Mouse (Mus musculus) kidney, embryonic 14.5 days (tissue): ENCODE results near the gene Tnn. TPM values are rescaled to one million over a fixed set of nuclear protein-coding genes. Genes with fewer than 3 reads are reported as not detected.
A peak's percentile ranks its signal among the peaks of the same experiment; 100 is the strongest.

Experiments used
- ATAC-seq: fragments of 200-750 bp; cut with Nextera tagmentation; 2 replicates; pipeline ENCODE4 v1.8.0; 2017; ENCODE audit warnings: moderate number of reproducible peaks, mild to moderate bottlenecking, moderate TSS enrichment, moderate library complexity; ENCODE audit not compliant: low FRiP score, low TSS enrichment
- H3K27ac ChIP-seq: fragments of 300-500 bp; sonication (generic); 2 replicates; pipeline ENCODE4 v1.5.1; 2014; ENCODE audit warnings: low read depth, mild to moderate bottlenecking, low read length, moderate library complexity, mixed read lengths
- H3K27me3 ChIP-seq: fragments of 300-500 bp; sonication (generic); 2 replicates; pipeline ENCODE4 v1.6.1; 2014; ENCODE audit warnings: mild to moderate bottlenecking, low read length; ENCODE audit not compliant: control insufficient read depth, insufficient read depth
- H3K36me3 ChIP-seq: fragments of 300-500 bp; sonication (generic); 2 replicates; pipeline ENCODE4 v1.6.1; 2014; ENCODE audit warnings: low read length, mixed read lengths; ENCODE audit not compliant: control insufficient read depth, insufficient read depth
- H3K4me1 ChIP-seq: fragments of 300-500 bp; sonication (generic); 2 replicates; pipeline ENCODE4 v1.6.1; 2014; ENCODE audit warnings: low read length, mixed read lengths; ENCODE audit not compliant: control insufficient read depth, insufficient read depth
- H3K4me2 ChIP-seq: fragments of 300-500 bp; sonication (generic); replicated peaks from 2 replicates; pipeline ENCODE4 v1.6.1; 2014; ENCODE audit warnings: low read depth, mild to moderate bottlenecking, low read length
- H3K4me3 ChIP-seq: fragments of 300-500 bp; sonication (generic); 2 replicates; pipeline ENCODE4 v1.5.1; 2014; ENCODE audit warnings: mild to moderate bottlenecking, low read length
- H3K9ac ChIP-seq: fragments of 300-500 bp; sonication (generic); 2 replicates; pipeline ENCODE4 v1.6.1; 2014; ENCODE audit warnings: low read depth, mild to moderate bottlenecking, low read length, moderate library complexity
- H3K9me3 ChIP-seq: fragments of 300-500 bp; sonication (generic); 2 replicates; pipeline ENCODE4 v1.6.1; 2016; ENCODE audit warnings: low read length; ENCODE audit not compliant: control insufficient read depth
- WGBS: fragments of 180-500 bp; shearing (Covaris S2); extraction: QIAGEN DNeasy Blood & Tissue Kit; methylation state at CpG from one replicate; pipeline ENCODE4 v1.1.7; 2014; 5-methylcytosine and 5-hydroxymethylcytosine counted together
- polyA plus RNA-seq: library from polyadenylated mRNA; unstranded; fragments of >200 nt; fragmentation: Nextera tagmentation; extraction: Ambion mirVana; gene quantifications from 2 replicates; pipeline ENCODE4 v1.2.1, GENCODE M21; 2014

Gene Tnn
- polyA plus RNA-seq, 1 experiment from 2014 or later: 0.28 TPM

- H3K4me3 ChIP-seq: no peak overlapping the region
- no peak for ATAC-seq
- WGBS: 57% methylated on average over 3 of the region's 3 CpGs
Observed at GRCm38 (mm10) chr1:160061725-160062366, 91.5 kb downstream of the Tnn start.

GRCm38 (mm10) chr1:160061321-160061720 is 92.1 kb downstream of the Tnn start:
- no peaks in the 10 kb centered on the region for H3K36me3 ChIP-seq
- no peak overlapping the region for H3K27ac ChIP-seq
- H3K27me3 ChIP-seq: no peaks in the 10 kb centered on the region
- no peaks in the 10 kb centered on the region for H3K9me3 ChIP-seq
- no peak overlapping the region for H3K9ac ChIP-seq
- H3K4me1 ChIP-seq: 0 out of 2 replicates have a peak, but pooled peaks cover 2% of the 10 kb centered on the region
- no peak for ATAC-seq
- 82% methylated on average over 5 of the region's 5 CpGs for WGBS
- H3K4me3 ChIP-seq: no peak overlapping the region
- no peak overlapping the region for H3K4me2 ChIP-seq

More at GRCm38 (mm10) chr1:160061725-160062366, 91.5 kb downstream of the Tnn start:
- Histone ChIP-seq H3K9me3 (no peaks in the 10 kb centered on the region), H3K9ac (no peak overlapping the region), H3K36me3 (no peaks in the 10 kb centered on the region), H3K4me2 (no peak overlapping the region), H3K27me3 (no peaks in the 10 kb centered on the region), H3K27ac (no peak overlapping the region), H3K4me1 (0 out of 2 replicates have a peak, but pooled peaks cover 2% of the 10 kb centered on the region)

GRCm38 (mm10) chr1:160060542-160060941 is 92.8 kb downstream of the Tnn start:
- Histone ChIP-seq H3K4me2 (no peak overlapping the region), H3K27ac (no peak overlapping the region), H3K9ac (no peak overlapping the region), H3K36me3 (no peaks in the 10 kb centered on the region), H3K9me3 (no peaks in the 10 kb centered on the region), H3K4me3 (no peak overlapping the region), H3K27me3 (no peaks in the 10 kb centered on the region), H3K4me1 (0 out of 2 replicates have a peak, but pooled peaks cover 2% of the 10 kb centered on the region)
- no peak for ATAC-seq
- 49% methylated on average over 6 of the region's 6 CpGs for WGBS

- H3K27me3 ChIP-seq: no peaks in the 10 kb centered on the region
- 0 out of 2 replicates have a peak, but pooled peaks cover 2% of the 10 kb centered on the region for H3K4me1 ChIP-seq
- H3K4me3 ChIP-seq: no peak overlapping the region
- no peak overlapping the region for H3K27ac ChIP-seq
- no peaks in the 10 kb centered on the region for H3K9me3 ChIP-seq
- no peak overlapping the region for H3K9ac ChIP-seq
- WGBS: 43% methylated on average over 1 of the region's 1 CpGs
- H3K36me3 ChIP-seq: no peaks in the 10 kb centered on the region
- ATAC-seq: no peak
- no peak overlapping the region for H3K4me2 ChIP-seq
Observed at GRCm38 (mm10) chr1:160059908-160060307, 93.5 kb downstream of the Tnn start.

GRCm38 (mm10) chr1:160057657-160058056 is 95.7 kb downstream of the Tnn start:
- no peak overlapping the region for H3K4me3 ChIP-seq
- 45% methylated on average over 3 of the region's 3 CpGs for WGBS

GRCm38 (mm10) chr1:160054366-160055078 is 98.9 kb downstream of the Tnn start:
- ATAC-seq: no peak
- no peaks in the 10 kb centered on the region for H3K9me3 ChIP-seq
- H3K4me2 ChIP-seq: no peak overlapping the region
- no peak overlapping the region for H3K9ac ChIP-seq
- 87% methylated on average over 5 of the region's 5 CpGs for whole genome bisulfite sequencing
- H3K27me3 ChIP-seq: no peaks in the 10 kb centered on the region
- no peak overlapping the region for H3K4me3 ChIP-seq
- H3K27ac ChIP-seq: no peak overlapping the region
- H3K4me1 ChIP-seq: no peaks in the 10 kb centered on the region
- H3K36me3 ChIP-seq: no peaks in the 10 kb centered on the region

More at GRCm38 (mm10) chr1:160057657-160058056, 95.7 kb downstream of the Tnn start:
- H3K27me3 ChIP-seq: no peaks in the 10 kb centered on the region
- 0 out of 2 replicates have a peak, but pooled peaks cover 2% of the 10 kb centered on the region for H3K4me1 ChIP-seq
- H3K36me3 ChIP-seq: no peaks in the 10 kb centered on the region
- no peak overlapping the region for H3K9ac ChIP-seq
- H3K9me3 ChIP-seq: no peaks in the 10 kb centered on the region
- H3K4me2 ChIP-seq: no peak overlapping the region
- H3K27ac ChIP-seq: 0 out of 2 replicates have a peak overlapping the region, but pooled peaks have one; percentile 12
- ATAC-seq: peak; percentile 78

GRCm38 (mm10) chr1:160053510-160054305 is 99.7 kb downstream of the Tnn start:
- H3K4me2 ChIP-seq: no peak overlapping the region
- no peaks in the 10 kb centered on the region for H3K4me1 ChIP-seq
- no peak overlapping the region for H3K4me3 ChIP-seq
- H3K9me3 ChIP-seq: no peaks in the 10 kb centered on the region
- H3K27ac ChIP-seq: no peak overlapping the region
- H3K36me3 ChIP-seq: no peaks in the 10 kb centered on the region
- no peaks in the 10 kb centered on the region for H3K27me3 ChIP-seq
- WGBS: 77% methylated on average over 5 of the region's 5 CpGs
- no peak overlapping the region for H3K9ac ChIP-seq
- no peak for ATAC-seq

GRCm38 (mm10) chr1:160052556-160053315 is 100.6 kb downstream of the Tnn start:
- no peak for ATAC-seq
- WGBS: 90% methylated on average over 2 of the region's 2 CpGs
- H3K27me3 ChIP-seq: no peaks in the 10 kb centered on the region
- H3K4me3 ChIP-seq: no peak overlapping the region
- H3K9me3 ChIP-seq: no peaks in the 10 kb centered on the region
- H3K9ac ChIP-seq: no peak overlapping the region
- no peaks in the 10 kb centered on the region for H3K36me3 ChIP-seq
- H3K4me1 ChIP-seq: no peaks in the 10 kb centered on the region
- H3K4me2 ChIP-seq: no peak overlapping the region
- H3K27ac ChIP-seq: no peak overlapping the region
